Mouse (Mus musculus): Measurements from ENCODE around the gene Zfp277. TPM values are rescaled to one million over a fixed set of nuclear protein-coding genes. Genes with fewer than 3 reads are reported as not detected.
A peak's percentile ranks its signal among the peaks of the same experiment; 100 is the strongest.

Zfp277 gene
- polyA plus RNA-seq, 1 experiment = 1.5 TPM

DNA sequence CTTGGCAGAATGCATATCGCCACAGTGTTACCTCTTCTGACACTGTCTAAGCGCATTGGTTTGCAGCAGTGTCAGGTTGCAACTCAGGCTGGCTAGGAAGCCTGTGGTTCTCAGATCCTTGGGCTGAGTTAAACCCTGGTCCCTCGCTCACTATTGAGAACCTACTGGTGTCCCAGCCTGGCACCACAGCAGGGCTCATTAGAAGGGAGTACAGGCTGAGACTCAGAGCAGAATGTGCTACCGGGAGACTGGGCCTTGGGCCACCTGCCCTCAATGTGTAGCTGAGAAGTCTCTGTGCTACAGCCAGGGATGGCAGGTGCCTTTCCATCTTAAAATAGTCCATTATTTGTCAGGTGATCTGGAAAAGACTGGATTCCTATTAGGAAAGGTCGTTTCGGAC lies 18.6 kb upstream of the Zfp277 start:
- no peak overlapping the region for H3K4me3 ChIP-seq (replicated peaks)
- H3K36me3 ChIP-seq (replicated peaks; ENCODE audit: low read length) = no peaks in the 10 kb centered on the region
- H3K9me3 ChIP-seq = no peaks in the 10 kb centered on the region
- TF ChIP-seq FLI1 (IDR thresholded peaks at IDR 0.05; ENCODE audit: low read length) (no peak), GATA1 (IDR thresholded peaks at IDR 0.05; ENCODE audit: borderline replicate concordance, low read length) (no peak)
- H3K27me3 ChIP-seq (replicated peaks) = peaks cover 14% of the 10 kb centered on the region
- H3K4me1 ChIP-seq = no peaks in the 10 kb centered on the region

GRCm38 (mm10) chr12:40463828-40464227 lies 18.1 kb upstream of the Zfp277 start:
- no peaks in the 10 kb centered on the region for H3K9me3 ChIP-seq
- no peak for TF ChIP-seq GATA1 (IDR thresholded peaks at IDR 0.05; ENCODE audit: borderline replicate concordance, low read length)
- no peak for TF ChIP-seq FLI1 (IDR thresholded peaks at IDR 0.05; ENCODE audit: low read length)
- no peak overlapping the region for H3K4me3 ChIP-seq (replicated peaks)
- H3K27me3 ChIP-seq (replicated peaks) = peaks cover 13% of the 10 kb centered on the region
- no peaks in the 10 kb centered on the region for H3K36me3 ChIP-seq (replicated peaks; ENCODE audit: low read length)
- H3K4me1 ChIP-seq = no peaks in the 10 kb centered on the region

GRCm38 (mm10) chr12:40462693-40463235 lies 17.1 kb upstream of the Zfp277 start:
- no peaks in the 10 kb centered on the region for H3K4me1 ChIP-seq
- no peaks in the 10 kb centered on the region for H3K36me3 ChIP-seq (replicated peaks; ENCODE audit: low read length)
- no peak overlapping the region for H3K4me3 ChIP-seq (replicated peaks)
- H3K9me3 ChIP-seq = no peaks in the 10 kb centered on the region
- TF ChIP-seq GATA1 (IDR thresholded peaks at IDR 0.05; ENCODE audit: borderline replicate concordance, low read length) (no peak), FLI1 (IDR thresholded peaks at IDR 0.05; ENCODE audit: low read length) (no peak)
- peaks cover 9% of the 10 kb centered on the region for H3K27me3 ChIP-seq (replicated peaks)

DNA sequence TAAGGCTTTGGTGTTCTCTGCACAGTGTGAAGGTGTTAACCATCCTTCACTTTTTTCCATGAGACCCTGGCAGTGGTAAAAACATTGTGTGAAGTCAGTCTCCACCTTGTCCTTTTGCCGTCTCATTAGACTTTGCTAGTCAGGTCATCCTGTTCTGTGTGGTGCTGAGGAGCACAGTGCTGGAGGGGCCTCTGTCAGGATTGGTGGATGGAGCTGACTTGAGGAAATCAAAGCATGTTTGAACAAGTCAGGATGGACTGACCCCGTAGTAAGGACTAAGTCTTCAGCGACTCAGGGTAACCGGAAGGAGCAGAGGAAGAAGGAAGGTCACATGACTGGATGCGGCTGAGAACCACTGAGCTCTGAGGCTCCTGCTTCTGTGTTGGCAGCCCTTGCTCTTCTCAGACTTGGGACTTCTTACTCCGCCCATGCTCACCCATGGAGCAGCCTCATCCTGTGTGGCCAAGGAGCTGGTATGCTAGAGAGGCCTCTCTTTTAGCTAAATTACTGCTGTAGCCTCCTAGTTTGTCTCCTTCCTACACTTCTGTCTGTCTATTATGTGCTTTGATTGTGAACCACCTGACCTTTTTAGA lies 14.1 kb upstream of the Zfp277 start:
- TF ChIP-seq GATA1 (IDR thresholded peaks at IDR 0.05; ENCODE audit: borderline replicate concordance, low read length) = no peak
- TF ChIP-seq FLI1 (IDR thresholded peaks at IDR 0.05; ENCODE audit: low read length) = no peak
- peaks cover 9% of the 10 kb centered on the region for H3K27me3 ChIP-seq (replicated peaks)

DNA sequence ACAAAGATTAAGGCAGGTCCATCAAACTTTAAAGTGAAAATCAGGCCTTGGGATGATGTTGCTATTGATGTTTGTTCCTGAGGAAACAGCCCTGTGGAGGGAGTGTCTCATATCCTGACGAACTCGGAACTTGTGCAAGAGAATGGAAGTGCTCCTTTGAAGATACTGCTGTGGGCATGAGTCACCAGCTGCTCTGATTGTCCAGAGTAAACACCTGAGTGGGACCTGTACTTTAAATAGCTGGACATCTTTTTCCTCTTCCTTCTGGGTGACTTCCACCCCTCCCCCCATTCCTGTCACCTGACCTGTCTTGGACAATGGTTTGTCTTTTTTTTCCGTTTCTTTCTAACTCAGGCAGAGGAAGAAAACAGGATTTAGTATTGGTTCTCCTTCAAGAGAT lies 13.3 kb upstream of the Zfp277 start:
- Histone ChIP-seq H3K4me3 (replicated peaks) (no peak overlapping the region), H3K36me3 (replicated peaks; ENCODE audit: low read length) (no peaks in the 10 kb centered on the region), H3K27me3 (replicated peaks) (peaks cover 12% of the 10 kb centered on the region), H3K9me3 (no peaks in the 10 kb centered on the region), H3K4me1 (no peaks in the 10 kb centered on the region)
- TF ChIP-seq FLI1 (IDR thresholded peaks at IDR 0.05; ENCODE audit: low read length) = no peak
- TF ChIP-seq GATA1 (IDR thresholded peaks at IDR 0.05; ENCODE audit: borderline replicate concordance, low read length) = no peak

More for the DNA sequence above, 14.1 kb upstream of the Zfp277 start:
- Histone ChIP-seq H3K4me3 (replicated peaks) (no peak overlapping the region), H3K36me3 (replicated peaks; ENCODE audit: low read length) (no peaks in the 10 kb centered on the region), H3K9me3 (no peaks in the 10 kb centered on the region), H3K4me1 (no peaks in the 10 kb centered on the region)

GRCm38 (mm10) chr12:40456517-40456916 lies 10.8 kb upstream of the Zfp277 start:
- no peaks in the 10 kb centered on the region for H3K4me1 ChIP-seq
- TF ChIP-seq GATA1 (IDR thresholded peaks at IDR 0.05; ENCODE audit: borderline replicate concordance, low read length) = no peak
- no peak for TF ChIP-seq FLI1 (IDR thresholded peaks at IDR 0.05; ENCODE audit: low read length)
- no peaks in the 10 kb centered on the region for H3K36me3 ChIP-seq (replicated peaks; ENCODE audit: low read length)
- peaks cover 23% of the 10 kb centered on the region for H3K27me3 ChIP-seq (replicated peaks)
- peaks cover 14% of the 10 kb centered on the region for H3K9me3 ChIP-seq
- no peak overlapping the region for H3K4me3 ChIP-seq (replicated peaks)

- Histone ChIP-seq H3K27me3 (replicated peaks) (peaks cover 49% of the 10 kb centered on the region), H3K36me3 (replicated peaks; ENCODE audit: low read length) (no peaks in the 10 kb centered on the region), H3K4me3 (replicated peaks) (no peak overlapping the region), H3K4me1 (peaks cover 26% of the 10 kb centered on the region), H3K9me3 (peaks cover 14% of the 10 kb centered on the region)
- TF ChIP-seq GATA1 (IDR thresholded peaks at IDR 0.05; ENCODE audit: borderline replicate concordance, low read length) (no peak), FLI1 (IDR thresholded peaks at IDR 0.05; ENCODE audit: low read length) (no peak)
These were observed 3.6 kb upstream of the Zfp277 start for GRCm38 (mm10) chr12:40449119-40449795.

GRCm38 (mm10) chr12:40447561-40448355 lies 2.1 kb upstream of the Zfp277 start:
- no peaks in the 10 kb centered on the region for H3K36me3 ChIP-seq (replicated peaks; ENCODE audit: low read length)
- peaks cover 26% of the 10 kb centered on the region for H3K4me1 ChIP-seq
- TF ChIP-seq FLI1 (IDR thresholded peaks at IDR 0.05; ENCODE audit: low read length) (no peak), GATA1 (IDR thresholded peaks at IDR 0.05; ENCODE audit: borderline replicate concordance, low read length) (no peak)
- peaks cover 45% of the 10 kb centered on the region for H3K27me3 ChIP-seq (replicated peaks)
- peaks cover 7% of the 10 kb centered on the region for H3K9me3 ChIP-seq
- no peak overlapping the region for H3K4me3 ChIP-seq (replicated peaks)

DNA sequence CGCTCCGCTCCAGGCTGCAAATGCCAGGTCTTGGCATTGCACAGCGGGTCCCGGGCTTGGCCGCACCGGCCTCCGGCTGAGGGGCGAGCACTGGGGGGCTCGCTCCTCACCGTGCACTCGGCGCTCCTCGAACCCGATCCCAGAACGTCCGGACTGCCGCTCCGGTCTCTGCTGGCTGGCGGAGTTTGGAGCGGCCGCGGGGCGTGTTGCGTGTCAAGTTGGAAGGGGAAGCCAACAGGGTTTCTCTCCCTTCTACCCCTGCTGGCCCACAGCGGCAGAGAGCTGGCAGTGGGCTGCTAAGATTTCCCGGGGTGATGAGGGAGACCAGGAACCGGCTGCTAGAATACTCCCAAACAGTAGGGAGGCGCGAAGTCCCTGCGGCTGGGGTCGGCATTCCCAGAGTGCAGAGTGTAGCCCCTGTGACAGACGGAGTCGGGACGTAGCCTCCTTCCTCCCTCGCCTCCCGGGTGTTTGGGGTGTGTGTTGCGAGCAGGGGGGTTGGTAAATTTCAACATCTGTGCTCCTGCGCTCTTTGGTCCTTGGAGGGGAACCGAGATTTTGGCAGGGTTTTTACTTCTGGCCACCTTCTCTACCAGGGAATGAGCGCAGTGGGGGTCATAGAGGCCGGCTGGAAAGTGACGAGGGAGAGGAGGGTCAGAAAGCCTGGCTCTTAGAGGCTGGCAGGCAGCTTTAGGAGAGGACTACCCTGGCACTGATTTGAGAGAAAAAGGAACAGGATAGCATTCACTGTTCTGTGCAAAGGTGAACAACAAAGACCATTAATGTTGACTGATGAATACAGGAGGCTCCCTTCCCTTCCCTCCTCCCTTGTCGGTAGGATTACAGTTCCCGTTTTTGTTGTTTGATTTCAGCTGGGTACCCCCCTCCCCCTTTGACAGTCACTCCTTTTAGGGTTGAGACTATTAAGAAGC lies 1.0 kb upstream of the Zfp277 start:
- H3K36me3 ChIP-seq (replicated peaks; ENCODE audit: low read length) = no peaks in the 10 kb centered on the region
- peak overlapping the region; percentile 93 for H3K4me3 ChIP-seq (replicated peaks)
- peaks cover 38% of the 10 kb centered on the region for H3K27me3 ChIP-seq (replicated peaks)
- no peaks in the 10 kb centered on the region for H3K9me3 ChIP-seq
- peaks cover 26% of the 10 kb centered on the region for H3K4me1 ChIP-seq
- TF ChIP-seq FLI1 (IDR thresholded peaks at IDR 0.05; ENCODE audit: low read length) (no peak), GATA1 (IDR thresholded peaks at IDR 0.05; ENCODE audit: borderline replicate concordance, low read length) (no peak)
